Mouse (Mus musculus): ENCODE results near the gene Dnase2b.

The Dnase2b gene

DNA sequence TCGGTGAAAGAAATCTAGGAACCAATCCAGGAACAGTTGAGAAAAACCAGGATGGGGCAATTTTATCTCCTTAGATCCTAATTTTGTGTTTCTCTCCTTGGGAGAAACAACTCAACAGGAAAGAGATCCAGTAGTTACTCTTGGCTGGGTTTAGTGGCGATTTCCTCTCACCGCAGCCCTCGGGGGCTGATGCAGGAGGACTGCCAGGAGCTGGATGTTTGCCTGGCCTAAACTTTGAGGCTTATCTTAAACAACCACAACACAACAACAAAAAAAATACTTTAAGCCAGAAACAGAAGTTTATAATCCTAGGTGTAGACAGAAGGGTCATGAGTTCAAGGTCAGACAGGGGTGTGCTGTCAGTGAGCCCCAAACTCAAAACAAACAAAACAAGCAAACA is 3.6 kb downstream of the Dnase2b start:
- peak; percentile 73 for DNase-seq (ENCODE audit: low read depth)

DNA sequence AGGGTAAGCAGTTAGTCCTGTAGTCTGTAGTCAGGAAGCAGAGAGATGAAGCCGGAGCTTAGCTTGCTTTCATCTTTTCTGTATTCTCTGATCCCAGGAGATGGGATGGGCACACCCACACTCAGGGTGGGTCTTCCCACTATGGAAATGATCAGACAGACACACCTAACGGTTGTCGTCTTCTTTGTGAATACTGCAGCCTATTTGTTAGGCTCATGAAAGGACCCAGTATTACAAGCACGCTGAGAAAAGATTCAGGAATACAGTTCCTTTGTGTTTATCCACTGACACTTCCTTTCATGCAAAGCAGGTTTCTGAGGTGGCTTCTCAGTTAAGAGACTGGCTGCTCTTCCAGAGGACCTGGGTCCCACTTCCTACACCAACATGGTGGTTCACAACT is 4.1 kb downstream of the Dnase2b start:
- no peak for DNase-seq (ENCODE audit: low read depth)

GRCm38 (mm10) chr3:146610322-146610721 is 5.1 kb downstream of the Dnase2b start:
- no peak for DNase-seq (ENCODE audit: low read depth)

- DNase-seq (ENCODE audit: low read depth), result peak; percentile 87
These were observed 8.0 kb downstream of the Dnase2b start for GRCm38 (mm10) chr3:146607368-146607767.

DNA sequence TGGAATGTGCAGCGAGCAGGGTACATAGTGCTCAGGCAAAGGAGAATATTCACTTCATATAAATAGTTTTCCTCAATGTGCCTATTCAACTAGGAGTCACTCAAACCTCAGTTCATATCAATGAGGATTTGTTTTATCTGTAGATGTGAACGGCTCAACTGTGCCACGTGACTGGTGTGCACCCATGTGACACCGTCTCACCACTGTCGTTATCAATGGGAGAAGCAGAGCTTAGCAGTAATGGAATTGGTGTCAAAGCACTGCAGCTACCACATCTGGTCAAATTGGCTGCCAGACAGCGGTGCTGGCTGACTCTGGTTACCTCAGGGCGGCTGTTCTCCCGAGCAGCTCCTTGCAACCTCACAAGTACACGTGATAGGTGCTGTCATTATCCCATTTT is 10.7 kb downstream of the Dnase2b start:
- DNase-seq (ENCODE audit: low read depth), result no peak

DNA sequence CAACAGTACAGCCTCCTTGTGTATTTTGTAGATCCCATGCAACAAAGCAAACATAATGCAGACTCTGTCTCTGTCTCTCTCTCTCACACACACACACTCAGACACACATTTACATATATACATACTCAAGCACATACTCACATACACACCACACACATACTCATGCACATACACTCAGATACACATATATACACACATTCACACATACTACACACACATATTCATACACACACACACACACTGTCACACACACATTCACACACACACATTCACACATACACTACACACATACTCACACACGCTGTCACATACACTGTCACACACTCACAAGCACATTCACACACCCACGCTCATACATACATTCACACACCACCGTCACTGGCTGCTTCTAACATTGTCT is 12.9 kb downstream of the Dnase2b start:
- DNase-seq (ENCODE audit: low read depth), result no peak

GRCm38 (mm10) chr3:146601205-146601604 is 14.2 kb downstream of the Dnase2b start:
- DNase-seq (ENCODE audit: low read depth), result no peak

DNA sequence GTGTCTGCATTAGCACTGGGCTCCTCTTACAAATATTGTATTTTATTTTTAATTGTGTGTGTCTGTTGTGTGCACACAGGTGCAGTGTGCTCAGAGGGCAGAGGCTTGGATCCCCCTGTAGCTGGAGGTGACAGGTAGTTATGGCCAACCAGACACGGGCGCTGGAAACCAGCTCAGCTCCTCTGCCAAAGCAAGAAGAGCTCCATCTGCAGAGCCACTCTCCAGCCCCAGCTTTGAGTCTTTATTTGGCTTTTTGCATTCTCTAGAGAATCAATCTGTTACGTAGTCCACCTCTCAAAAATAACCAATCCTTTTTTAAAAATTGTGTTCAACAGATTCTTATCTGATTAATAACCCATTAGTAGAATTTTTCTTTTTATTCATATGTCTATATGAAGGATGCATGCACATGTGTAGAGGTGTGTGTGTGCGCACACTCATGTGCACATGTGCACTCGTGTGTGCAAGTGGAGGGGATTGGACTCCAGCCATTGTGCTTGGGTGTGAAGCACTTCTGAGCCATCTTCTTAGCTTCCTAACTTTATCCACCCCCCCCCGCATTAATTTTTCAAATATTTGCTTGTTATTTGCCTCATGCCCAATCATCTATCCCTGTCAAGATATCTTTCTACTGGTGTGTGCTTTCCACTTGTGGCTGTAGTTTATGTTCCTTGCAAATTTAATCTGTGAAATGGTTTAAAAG is 16.0 kb downstream of the Dnase2b start:
- no peak for DNase-seq (ENCODE audit: low read depth)

GRCm38 (mm10) chr3:146598411-146598810 is 17.0 kb downstream of the Dnase2b start:
- DNase-seq (ENCODE audit: low read depth), result no peak

DNA sequence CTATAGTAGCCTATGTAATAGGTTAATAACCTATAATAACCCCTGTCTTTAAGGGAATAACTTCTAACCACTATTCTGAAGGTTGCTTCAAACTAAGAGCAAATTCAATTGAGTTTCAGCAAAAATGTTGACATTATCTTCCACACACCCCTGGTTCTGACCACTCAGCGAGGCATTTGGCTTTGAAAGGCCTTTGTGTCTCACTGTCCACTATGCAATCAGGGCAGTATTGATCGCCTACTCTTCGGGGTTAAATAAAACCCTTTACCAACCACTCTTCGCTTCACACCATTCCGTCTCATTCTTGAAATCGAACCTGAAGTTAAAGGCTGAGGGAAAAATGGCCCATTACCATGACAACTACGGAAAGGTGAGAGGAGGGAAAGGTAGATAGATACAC is 18.5 kb downstream of the Dnase2b start:
- no peak for DNase-seq (ENCODE audit: low read depth)

- no peak for DNase-seq (ENCODE audit: low read depth)
These were observed 19.0 kb downstream of the Dnase2b start for GRCm38 (mm10) chr3:146596387-146596786.

DNA sequence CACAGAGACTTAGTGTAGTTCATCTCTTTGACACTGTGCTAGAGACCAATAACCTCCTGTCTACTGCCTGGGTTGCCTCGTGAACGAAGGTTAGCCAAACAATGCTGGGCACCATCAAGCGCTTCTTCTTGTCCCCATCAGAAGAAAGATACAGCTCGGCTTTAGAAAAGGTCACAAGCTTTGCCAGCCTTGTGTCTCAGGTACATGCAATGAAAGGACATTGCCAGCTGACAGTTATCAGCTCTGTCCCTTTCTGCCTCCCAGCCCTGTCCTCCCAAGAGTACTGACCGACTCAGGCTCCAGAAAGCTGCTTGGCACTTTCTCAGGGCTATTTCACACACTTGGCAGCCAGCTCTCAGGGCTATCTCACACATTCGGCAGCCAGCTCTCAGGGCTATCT is 20.0 kb downstream of the Dnase2b start:
- no peak for DNase-seq (ENCODE audit: low read depth)

GRCm38 (mm10) chr3:146591601-146592000 is 23.8 kb downstream of the Dnase2b start:
- no peak for DNase-seq (ENCODE audit: low read depth)

- no peak for DNase-seq (ENCODE audit: low read depth)
These were observed 24.2 kb downstream of the Dnase2b start for GRCm38 (mm10) chr3:146591159-146591558.

DNA sequence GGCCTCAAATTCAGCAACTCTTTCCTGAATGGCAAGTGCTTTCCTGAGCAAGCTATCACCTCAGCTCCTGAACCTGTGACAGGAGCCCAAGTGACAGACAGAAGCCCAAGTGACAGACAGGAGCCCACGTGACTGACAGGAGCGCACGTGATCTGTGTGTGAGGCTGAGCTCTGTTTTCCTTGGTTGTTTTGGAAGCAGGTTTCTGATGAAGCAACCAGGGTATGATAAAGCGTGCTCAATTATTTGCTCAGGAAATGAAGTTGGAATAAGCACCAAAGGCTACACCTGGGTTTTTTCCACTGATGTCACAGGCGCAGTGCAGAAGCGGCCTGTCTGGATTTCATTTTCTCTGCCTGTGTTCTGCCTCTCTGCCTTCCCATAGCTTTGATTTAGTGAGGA is 25.9 kb downstream of the Dnase2b start:
- DNase-seq (ENCODE audit: low read depth), result no peak

- DNase-seq (ENCODE audit: low read depth), result no peak
These were observed 28.8 kb downstream of the Dnase2b start for GRCm38 (mm10) chr3:146586616-146587015.

GRCm38 (mm10) chr3:146583908-146584307 is 31.5 kb downstream of the Dnase2b start:
- DNase-seq (ENCODE audit: low read depth), result peak; percentile 20

DNA sequence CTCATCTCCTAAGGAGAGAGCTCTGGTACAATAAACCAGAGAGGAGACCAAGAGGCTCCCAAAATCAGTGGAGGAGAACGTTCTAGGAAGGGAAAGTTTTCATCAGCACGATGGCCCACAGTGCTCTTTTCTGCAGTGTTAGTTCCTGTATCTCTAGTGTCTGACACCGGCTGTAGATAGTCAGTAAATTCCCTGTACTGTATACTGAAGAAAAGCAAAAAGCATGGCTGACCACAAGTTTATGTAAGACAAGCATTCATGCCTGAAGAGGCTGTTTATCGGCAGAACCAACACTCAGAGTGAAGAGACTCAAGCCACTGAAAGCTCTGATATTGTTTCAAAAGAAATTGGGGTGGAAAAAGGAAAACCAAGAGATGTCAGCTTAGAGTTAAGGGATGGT is 31.9 kb downstream of the Dnase2b start:
- no peak for DNase-seq (ENCODE audit: low read depth)

DNA sequence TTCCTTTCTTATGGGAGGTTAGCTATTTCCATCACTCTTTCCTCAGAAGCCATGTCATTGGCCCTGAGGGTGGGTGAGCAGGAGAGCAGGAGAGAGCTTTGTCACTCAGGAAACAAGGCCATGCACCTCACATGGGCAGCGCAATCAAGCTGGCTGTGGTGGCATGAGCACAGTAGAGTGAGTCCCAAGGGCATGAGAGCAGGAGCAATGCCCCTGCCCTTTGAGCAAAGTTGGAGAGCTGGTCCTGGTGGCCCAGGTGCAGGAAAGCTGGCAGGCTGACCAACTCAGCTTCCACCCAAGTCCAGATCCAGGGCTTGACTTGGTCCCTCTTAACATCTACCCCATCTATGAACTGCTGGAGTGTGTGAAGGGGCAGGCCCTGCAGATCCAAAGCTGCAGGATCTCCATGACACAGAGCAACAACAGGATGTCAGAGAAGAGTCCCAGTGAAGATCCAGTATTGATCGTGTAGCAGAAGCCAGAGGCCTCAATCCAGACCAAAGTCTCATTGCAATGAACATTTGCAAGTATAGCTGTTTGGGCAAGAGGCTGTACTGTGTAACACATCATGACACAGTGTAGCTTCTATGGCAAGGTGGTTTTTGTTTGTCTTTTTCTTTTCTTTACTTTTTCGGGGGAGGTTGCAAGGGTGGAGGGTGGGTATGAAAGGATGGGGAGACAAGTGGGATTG is 35.2 kb downstream of the Dnase2b start:
- no peak for DNase-seq (ENCODE audit: low read depth)

GRCm38 (mm10) chr3:146577591-146577990 is 37.8 kb downstream of the Dnase2b start:
- DNase-seq (ENCODE audit: low read depth), result no peak

GRCm38 (mm10) chr3:146571341-146571740 is 44.1 kb downstream of the Dnase2b start:
- DNase-seq (ENCODE audit: low read depth), result peak; percentile 65

- no peak for DNase-seq (ENCODE audit: low read depth)
These were observed 44.5 kb downstream of the Dnase2b start for GRCm38 (mm10) chr3:146570939-146571338.

- DNase-seq (ENCODE audit: low read depth), result no peak
These were observed 45.1 kb downstream of the Dnase2b start, which contains the start of gene Uox for GRCm38 (mm10) chr3:146570148-146570782. Gene Uox (plus strand): TSS chr3:146570426.

Data from NIH3T3 (cell line).